Mouse (Mus musculus): ENCODE data around the gene Serpinb8.

Serpinb8 gene

DNA sequence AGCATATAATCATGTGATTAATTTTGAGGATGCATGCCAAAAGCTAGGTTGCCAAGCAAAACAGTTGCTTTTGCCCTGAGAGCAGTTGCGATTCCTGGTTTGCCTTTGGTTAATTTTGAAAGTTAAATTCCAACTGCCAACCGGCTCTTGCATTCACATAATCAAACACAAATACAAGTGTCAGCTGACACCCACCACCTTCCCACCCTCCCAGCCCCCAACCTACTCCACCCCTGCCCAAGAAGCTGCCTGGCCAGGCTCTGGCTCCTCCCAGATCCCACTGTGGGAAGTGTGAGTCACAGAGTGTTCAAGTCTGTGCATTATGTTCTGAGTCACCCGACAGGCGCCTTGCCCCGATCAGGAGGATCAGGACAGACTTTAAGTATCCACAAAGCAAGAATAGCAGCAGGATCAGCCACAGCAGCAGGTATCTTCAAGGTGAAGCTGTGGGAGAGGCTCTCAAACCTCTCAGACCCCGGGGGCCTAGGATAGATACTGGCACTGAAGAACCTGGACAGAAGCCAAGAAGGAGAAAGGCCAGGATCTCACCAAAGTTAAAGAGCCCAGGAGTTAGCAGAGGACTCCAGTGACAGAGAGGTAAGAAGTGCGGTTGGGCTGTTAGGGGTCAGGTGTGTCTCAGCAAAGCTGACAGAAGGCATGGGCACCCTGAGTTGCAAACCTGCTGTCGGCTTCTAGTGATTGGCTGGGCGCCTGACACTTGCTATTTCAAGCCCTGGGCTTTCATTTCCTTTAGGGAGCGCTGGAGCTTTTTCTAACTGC, at the start of gene Serpinb8:
Serpinb8 (plus strand) TSS at position 316 of the 780 bp plus-strand sequence.
- TF ChIP-seq GATA4 (IDR thresholded peaks at IDR 0.05; ENCODE audit: insufficient replicate concordance, low read length): no peak

DNA sequence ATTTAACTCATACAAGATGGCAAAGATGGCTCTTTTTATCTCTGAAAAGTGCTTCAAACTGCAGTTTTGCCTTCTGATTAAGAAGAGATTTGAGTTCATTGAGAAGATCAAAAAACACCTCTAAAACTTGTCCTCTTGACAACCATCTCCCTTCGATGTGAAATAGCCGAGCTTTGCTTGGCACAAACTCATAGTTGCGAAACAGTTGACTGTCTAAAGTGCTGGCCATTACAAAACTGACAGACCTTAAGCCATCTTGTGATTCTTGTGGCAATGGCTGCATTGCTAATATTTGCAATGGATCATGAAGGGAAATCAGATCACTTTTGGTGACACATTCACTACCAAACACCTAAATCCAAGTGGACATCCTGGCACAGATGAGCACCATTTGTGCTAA, 30.3 kb upstream of the Serpinb8 start:
- TF ChIP-seq GATA4 (IDR thresholded peaks at IDR 0.05; ENCODE audit: insufficient replicate concordance, low read length): no peak

DNA sequence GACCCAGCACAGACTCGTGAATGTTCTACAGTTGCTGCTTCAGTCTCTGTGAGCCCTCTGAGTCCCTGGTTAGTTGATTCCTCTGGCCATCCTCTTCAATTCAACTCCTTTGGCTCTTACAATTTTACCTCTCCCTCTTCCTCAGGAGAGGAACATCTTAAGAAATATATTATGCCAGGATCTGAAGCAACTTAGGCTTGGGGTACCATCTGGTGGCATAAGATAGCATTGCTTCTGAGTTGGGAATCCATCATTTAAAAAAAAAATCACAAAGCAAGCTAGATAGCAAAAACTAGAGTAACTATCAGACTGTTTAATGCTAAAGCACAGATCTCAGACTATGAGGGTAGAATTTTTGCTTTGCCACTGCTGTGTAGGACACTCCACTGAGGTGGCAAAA, 27.7 kb upstream of the Serpinb8 start:
- TF ChIP-seq GATA4 (IDR thresholded peaks at IDR 0.05; ENCODE audit: insufficient replicate concordance, low read length): no peak

DNA sequence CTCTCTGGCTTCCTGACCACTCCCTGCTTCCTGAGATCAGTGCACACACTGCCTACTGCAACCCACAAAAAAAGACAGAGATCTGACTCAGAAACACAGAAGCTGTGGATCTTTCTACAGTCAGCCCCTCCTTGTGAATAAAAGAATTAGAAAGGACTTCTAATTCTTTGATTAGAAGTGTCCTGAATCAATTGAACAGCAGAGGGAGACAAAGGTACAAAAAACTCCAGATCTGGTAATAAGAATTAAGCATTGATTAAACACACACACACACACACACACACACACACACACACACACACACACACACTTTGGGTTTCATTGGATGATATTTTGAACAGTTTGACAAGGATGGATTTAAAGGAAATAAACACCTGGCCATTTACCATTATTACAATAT, 24.2 kb upstream of the Serpinb8 start:
- TF ChIP-seq GATA4 (IDR thresholded peaks at IDR 0.05; ENCODE audit: insufficient replicate concordance, low read length): no peak

DNA sequence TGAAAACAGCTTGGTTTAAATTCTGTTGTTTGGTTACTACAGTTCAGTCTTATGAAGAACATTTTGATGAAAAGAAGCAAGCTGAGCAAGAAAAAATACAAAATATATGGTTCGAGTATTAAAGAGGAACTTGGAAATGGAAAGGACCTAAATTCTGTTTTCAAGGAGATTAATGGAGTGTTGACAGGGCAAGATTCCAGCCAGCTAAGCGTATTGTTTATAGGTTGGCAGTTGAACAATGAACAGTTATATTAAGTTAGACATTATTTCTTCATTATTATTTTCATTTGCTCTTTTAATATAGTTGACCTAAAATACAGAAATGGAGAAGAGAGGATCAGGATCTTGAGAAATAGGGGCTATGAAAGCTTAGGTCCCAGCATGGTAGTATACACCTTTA, 13.7 kb upstream of the Serpinb8 start:
- no peak for TF ChIP-seq GATA4 (IDR thresholded peaks at IDR 0.05; ENCODE audit: insufficient replicate concordance, low read length)

DNA sequence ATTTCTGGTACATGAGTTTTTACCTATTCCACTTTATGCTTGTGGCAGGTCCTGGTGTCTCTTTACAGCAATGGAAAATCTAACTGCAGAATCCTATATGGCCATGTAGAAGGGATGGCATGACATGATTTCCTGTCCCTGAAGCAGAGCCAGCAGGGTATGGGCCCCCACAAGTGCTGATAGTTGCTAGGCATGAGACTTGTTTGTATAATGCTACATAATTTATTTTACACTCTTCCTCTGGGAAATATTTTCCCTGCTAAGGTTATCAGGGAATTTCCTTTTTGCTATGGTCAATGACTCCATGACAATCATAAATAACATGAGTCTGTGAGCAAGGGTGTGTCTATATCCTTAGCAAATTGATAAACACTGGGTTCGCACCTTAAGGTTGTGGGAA, 12.3 kb upstream of the Serpinb8 start:
- TF ChIP-seq GATA4 (IDR thresholded peaks at IDR 0.05; ENCODE audit: insufficient replicate concordance, low read length): no peak

DNA sequence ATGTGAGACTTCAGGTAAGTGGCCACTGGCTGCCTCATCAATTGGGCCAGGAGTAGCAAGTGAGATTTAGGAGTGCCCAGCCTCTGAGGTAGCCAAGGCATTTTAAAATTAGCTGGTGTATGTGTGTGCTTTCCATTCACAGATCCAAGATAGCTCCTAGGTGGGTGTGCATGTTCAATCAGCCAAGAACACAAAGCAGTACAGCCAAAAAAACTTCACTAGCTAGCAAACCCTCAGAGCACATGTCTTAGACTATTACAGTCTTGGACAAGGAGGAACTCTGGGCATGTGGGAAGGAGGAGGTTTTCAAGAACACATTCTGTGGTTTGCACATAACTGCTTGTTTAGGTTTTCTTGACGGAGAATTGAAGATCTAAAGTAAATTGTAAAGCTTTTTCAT, 8.6 kb upstream of the Serpinb8 start:
- no peak for TF ChIP-seq GATA4 (IDR thresholded peaks at IDR 0.05; ENCODE audit: insufficient replicate concordance, low read length)

DNA sequence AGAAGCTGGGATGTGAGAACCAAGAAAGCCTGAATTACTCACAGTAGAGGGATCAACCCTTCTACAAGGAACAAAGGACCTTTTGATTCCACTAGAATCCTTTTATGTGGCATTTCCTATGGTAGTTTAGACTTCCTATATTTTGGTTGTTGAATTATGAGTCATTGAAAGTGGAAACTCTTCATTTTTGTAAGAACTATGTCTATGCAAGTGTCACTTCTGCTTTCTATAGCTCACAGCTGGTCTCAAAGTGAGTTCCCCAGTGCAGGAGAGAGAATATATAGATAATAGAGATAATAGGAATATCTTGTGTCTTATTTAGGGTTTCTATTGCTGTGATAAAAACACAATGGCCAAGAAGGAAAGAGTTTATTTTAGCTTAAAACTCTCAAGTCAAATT, 6.9 kb upstream of the Serpinb8 start:
- TF ChIP-seq GATA4 (IDR thresholded peaks at IDR 0.05; ENCODE audit: insufficient replicate concordance, low read length): no peak

DNA sequence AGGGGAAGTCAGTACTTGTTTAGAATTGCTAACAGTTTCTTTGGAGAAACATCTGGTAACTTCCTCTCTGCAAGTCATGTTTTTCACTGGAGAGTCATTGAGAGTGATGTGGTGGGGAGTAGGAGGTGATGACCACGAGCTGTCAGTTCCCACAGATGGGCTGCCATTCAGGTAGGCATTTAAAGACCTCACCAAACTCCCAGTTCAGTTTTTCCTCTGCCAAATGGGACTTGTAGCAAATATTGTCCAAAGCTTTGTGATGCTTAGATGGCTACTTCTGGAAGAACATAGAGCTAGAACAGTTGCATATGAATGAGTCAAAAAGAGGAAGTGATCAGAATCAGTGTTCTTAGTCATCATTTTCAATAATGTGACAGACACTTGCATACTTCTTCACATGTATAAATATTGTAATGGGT, 5.8 kb upstream of the Serpinb8 start:
- no peak for TF ChIP-seq GATA4 (IDR thresholded peaks at IDR 0.05; ENCODE audit: insufficient replicate concordance, low read length)

DNA sequence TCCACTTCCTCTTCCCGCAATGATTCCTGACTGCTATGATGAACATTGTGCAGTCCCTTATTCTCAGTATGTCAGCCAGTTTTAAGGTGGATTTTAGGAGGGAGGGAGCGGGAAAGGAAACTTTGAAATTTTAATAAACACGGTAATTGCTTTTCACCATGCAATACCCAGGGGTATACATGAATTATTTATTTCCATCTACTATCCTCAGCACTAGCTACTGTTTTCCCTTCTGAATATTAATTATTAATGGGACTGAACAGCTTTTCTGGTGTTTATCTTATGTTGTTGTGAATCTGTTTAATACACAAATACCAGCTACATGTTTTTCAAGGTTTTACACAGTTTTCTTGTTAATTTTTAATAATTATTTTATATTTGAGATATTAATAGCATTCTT, 4.9 kb upstream of the Serpinb8 start:
- TF ChIP-seq GATA4 (IDR thresholded peaks at IDR 0.05; ENCODE audit: insufficient replicate concordance, low read length): no peak

DNA sequence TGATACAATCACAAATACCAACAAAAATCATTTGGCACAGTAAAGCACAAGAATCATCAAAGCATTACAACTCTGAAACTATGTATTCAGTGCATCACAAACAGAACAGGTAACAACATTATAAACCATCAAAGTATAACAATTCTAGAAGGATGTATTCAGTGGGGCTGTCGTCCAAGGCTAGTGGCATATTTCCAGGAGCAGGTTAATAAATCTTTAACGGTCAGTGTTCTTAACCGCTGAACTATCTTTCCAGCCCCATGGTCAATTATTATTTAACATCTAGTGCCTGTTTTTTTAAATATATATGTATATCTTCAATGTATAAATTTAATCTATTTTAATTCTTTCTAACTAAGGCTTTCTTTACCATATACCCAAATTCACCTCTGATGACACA, 3.6 kb upstream of the Serpinb8 start:
- TF ChIP-seq GATA4 (IDR thresholded peaks at IDR 0.05; ENCODE audit: insufficient replicate concordance, low read length): no peak

DNA sequence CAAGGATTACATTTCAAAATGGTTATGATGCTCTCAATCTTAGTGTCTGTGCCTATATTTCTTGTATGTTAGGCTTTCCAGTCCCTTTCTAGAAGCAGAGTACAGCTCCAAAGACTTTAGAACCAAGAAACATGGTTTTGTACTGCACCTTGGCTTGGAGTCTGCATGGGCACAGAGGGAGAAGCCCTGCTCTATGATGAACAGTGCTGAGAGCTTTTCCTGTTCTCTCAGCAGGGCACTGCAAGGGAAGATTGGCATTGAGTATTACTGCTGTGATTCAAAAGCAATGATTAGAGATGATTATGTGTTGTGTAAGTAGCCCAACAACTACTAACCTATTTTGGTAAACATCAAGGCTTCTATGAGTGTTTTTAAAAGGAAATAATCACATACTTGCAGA, 1.6 kb upstream of the Serpinb8 start:
- no peak for TF ChIP-seq GATA4 (IDR thresholded peaks at IDR 0.05; ENCODE audit: insufficient replicate concordance, low read length)

DNA sequence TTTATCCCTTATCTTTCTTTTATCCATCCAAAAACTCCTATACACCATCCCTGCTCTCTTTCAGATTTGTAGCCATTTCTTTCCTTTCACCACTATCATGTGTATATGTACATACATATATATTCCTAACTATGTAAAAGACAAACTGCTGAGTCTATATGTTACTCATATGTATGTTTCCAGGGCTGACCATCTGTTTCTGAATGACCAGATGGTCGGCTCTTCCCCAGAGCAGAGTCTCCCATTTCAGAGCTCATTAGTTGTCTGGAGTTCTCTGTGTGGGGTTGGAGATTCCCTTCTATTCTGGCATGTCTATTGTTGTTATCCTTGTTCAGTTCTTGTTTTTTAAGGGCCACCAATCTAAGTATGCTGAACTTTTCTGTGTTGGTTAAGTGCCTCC, 1.2 kb upstream of the Serpinb8 start:
- TF ChIP-seq GATA4 (IDR thresholded peaks at IDR 0.05; ENCODE audit: insufficient replicate concordance, low read length): no peak

DNA sequence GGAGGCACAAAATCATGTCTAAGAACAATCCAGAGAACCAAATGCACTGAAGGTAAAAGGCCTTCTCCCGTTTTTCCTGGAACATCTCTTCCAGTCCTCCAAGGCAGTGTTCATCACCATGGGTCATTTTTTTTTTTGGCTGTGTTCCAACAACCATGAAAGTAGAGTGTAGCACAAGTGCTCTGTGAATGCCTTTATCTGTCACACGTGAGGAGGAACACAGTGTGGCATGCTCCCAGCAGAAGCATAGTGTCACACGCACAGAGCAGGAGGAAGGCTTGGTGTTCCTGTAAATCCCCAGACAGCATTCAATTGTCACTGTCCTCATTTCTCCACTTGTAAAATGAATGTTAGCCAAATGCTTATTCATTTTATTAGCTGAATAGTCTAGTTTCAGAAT, 2.8 kb downstream of the Serpinb8 start:
- no peak for TF ChIP-seq GATA4 (IDR thresholded peaks at IDR 0.05; ENCODE audit: insufficient replicate concordance, low read length)

DNA sequence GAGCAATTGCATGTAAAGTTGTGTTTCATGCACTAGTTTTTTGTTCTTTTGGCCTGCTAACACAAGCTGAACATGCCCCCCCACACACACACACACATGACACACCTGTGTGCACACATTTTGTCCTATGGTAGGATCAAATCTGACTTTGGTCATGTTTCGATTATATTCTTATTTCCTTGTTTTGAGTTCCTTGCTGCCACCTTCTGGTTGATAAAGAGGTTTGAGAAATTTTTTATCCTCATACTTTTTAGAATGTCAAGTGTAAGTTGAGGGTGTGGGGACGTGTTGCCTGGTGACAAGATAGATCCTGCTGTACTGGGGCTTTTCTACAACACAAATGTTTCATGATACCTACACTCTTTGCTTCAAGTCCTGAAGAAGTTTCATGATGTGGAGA, 3.7 kb downstream of the Serpinb8 start:
- TF ChIP-seq GATA4 (IDR thresholded peaks at IDR 0.05; ENCODE audit: insufficient replicate concordance, low read length): no peak

DNA sequence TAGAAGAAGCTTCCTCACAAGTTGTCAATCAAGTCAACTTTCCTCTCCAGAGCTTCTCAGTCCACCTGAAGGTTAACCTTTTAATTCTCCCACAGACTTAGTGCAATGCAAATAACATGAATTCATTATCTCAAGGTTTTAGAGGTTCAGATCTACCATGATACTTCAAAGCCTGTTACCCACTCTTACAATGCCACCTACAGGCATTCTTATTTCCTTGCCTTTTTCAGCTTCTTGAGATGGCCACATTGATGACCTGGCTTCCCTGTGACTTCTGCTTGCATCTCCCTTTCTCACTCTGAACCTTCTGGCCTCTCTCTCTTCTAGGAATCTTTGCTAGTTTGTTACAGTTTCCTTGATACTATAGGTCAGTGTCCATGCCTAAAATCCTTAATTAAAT, 7.1 kb downstream of the Serpinb8 start:
- no peak for TF ChIP-seq GATA4 (IDR thresholded peaks at IDR 0.05; ENCODE audit: insufficient replicate concordance, low read length)

DNA sequence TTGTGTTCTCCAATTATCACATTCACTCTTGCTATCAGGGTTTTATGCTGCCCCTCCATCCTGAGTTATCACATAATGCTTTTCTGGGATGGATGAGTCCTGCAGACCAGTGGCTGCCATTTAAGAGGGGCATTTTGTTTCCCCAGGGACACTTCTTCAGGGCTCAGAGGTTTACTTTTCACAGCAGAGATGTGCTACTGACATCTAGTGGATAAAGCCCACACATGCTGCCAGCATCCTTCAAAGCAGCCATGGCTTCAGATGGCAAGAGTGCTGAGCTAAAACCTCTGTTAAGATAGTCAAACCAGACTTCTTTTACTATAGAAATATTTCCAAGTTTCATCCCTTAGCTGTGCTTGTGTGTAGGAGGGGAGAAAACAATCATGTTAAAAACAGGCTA, 8.7 kb downstream of the Serpinb8 start:
- no peak for TF ChIP-seq GATA4 (IDR thresholded peaks at IDR 0.05; ENCODE audit: insufficient replicate concordance, low read length)
